Mouse (Mus musculus) forebrain, embryonic 16.5 days (tissue): ENCODE results near the gene Ptgds. TPM values are rescaled to one million over a fixed set of nuclear protein-coding genes. Genes with fewer than 3 reads are reported as not detected.

ENCODE experiments used
- ATAC-seq: fragments of 200-750 bp; cut with Nextera tagmentation; 2 replicates; pipeline ENCODE4 v1.8.0; 2017; ENCODE audit warnings: mild to moderate bottlenecking, moderate library complexity
- H3K27ac ChIP-seq: fragments of 300-500 bp; sonication (generic); 2 replicates; pipeline ENCODE4 v1.5.1; 2014; ENCODE audit warnings: low read length, control low read depth
- H3K27me3 ChIP-seq: fragments of 300-500 bp; sonication (generic); replicated peaks from 2 replicates; pipeline ENCODE4 v1.6.1; 2014; ENCODE audit warnings: low read length; ENCODE audit not compliant: control insufficient read depth, insufficient read depth
- H3K36me3 ChIP-seq: fragments of 300-500 bp; sonication (generic); 2 replicates; pipeline ENCODE4 v1.6.1; 2014; ENCODE audit not compliant: control insufficient read depth, insufficient read depth
- H3K4me1 ChIP-seq: fragments of 300-500 bp; sonication (generic); replicated peaks from 2 replicates; pipeline ENCODE4 v1.6.1; 2014; ENCODE audit warnings: low read length; ENCODE audit not compliant: control insufficient read depth, insufficient read depth
- H3K4me2 ChIP-seq: fragments of 300-500 bp; sonication (generic); 2 replicates; pipeline ENCODE4 v1.6.1; 2014; ENCODE audit warnings: mild to moderate bottlenecking, low read length, control low read depth
- H3K4me3 ChIP-seq: fragments of 300-500 bp; sonication (generic); replicated peaks from 2 replicates; pipeline ENCODE4 v1.5.1; 2014; ENCODE audit warnings: mild to moderate bottlenecking, low read length, control low read depth
- H3K9ac ChIP-seq: fragments of 300-500 bp; sonication (generic); replicated peaks from 2 replicates; pipeline ENCODE4 v1.6.1; 2014; ENCODE audit warnings: low read depth, low read length, control low read depth
- H3K9me3 ChIP-seq: fragments of 300-500 bp; sonication (generic); 2 replicates; pipeline ENCODE4 v1.6.1; 2016; ENCODE audit warnings: low read length; ENCODE audit not compliant: control insufficient read depth
- WGBS: fragments of 180-500 bp; shearing (Covaris S2); extraction: QIAGEN DNeasy Blood & Tissue Kit; methylation state at CpG from one replicate; pipeline ENCODE4 v1.1.7; 2014; 5-methylcytosine and 5-hydroxymethylcytosine counted together
- polyA plus RNA-seq: library from polyadenylated mRNA; unstranded; fragments of >200 nt; fragmentation: Nextera tagmentation; extraction: Ambion mirVana; gene quantifications from 2 replicates; pipeline ENCODE4 v1.2.1, GENCODE M21; 2015

Gene Ptgds
- polyA plus RNA-seq, 1 experiment from 2014 or later, result 212 TPM

GRCm38 (mm10) chr2:25500071-25500575, 30.3 kb upstream of the Ptgds start:
- peaks cover 13% of the 10 kb centered on the region for H3K4me1 ChIP-seq
- WGBS, result 65% methylated on average over 6 of the region's 6 CpGs
- peak overlapping the region; percentile 59 for H3K9ac ChIP-seq
- H3K27me3 ChIP-seq, result no peaks in the 10 kb centered on the region
- H3K4me3 ChIP-seq, result peak overlapping the region; percentile 85
- no peak overlapping the region for H3K27ac ChIP-seq
- peak overlapping the region; percentile 68 for H3K4me2 ChIP-seq
- peaks cover 15% of the 10 kb centered on the region for H3K36me3 ChIP-seq
- H3K9me3 ChIP-seq, result no peaks in the 10 kb centered on the region
- peak; percentile 27 for ATAC-seq

- no peak overlapping the region for H3K27ac ChIP-seq
- H3K4me1 ChIP-seq, result peaks cover 13% of the 10 kb centered on the region
- H3K4me2 ChIP-seq, result no peak overlapping the region
- no peak for ATAC-seq
- WGBS, result 71% methylated on average over 15 of the region's 15 CpGs
- H3K9me3 ChIP-seq, result no peaks in the 10 kb centered on the region
- H3K9ac ChIP-seq, result no peak overlapping the region
- peaks cover 2% of the 10 kb centered on the region; the same call in 1 of the 2 replicates for H3K36me3 ChIP-seq
- H3K27me3 ChIP-seq, result no peaks in the 10 kb centered on the region
- H3K4me3 ChIP-seq, result no peak overlapping the region
Observed at GRCm38 (mm10) chr2:25498622-25499478, 29.0 kb upstream of the Ptgds start.

- no peaks in the 10 kb centered on the region for H3K27me3 ChIP-seq
- no peaks in the 10 kb centered on the region for H3K36me3 ChIP-seq
- no peak for ATAC-seq
- H3K4me3 ChIP-seq, result no peak overlapping the region
- peaks cover 13% of the 10 kb centered on the region for H3K4me1 ChIP-seq
- H3K9ac ChIP-seq, result no peak overlapping the region
- no peak overlapping the region for H3K4me2 ChIP-seq
- WGBS, result 65% methylated on average over 6 of the region's 6 CpGs
- H3K27ac ChIP-seq, result no peak overlapping the region
- H3K9me3 ChIP-seq, result no peaks in the 10 kb centered on the region
Observed at GRCm38 (mm10) chr2:25497846-25498575, 28.2 kb upstream of the Ptgds start.

GRCm38 (mm10) chr2:25496462-25496861, 26.6 kb upstream of the Ptgds start:
- Histone ChIP-seq H3K4me2 (no peak overlapping the region), H3K36me3 (no peaks in the 10 kb centered on the region), H3K27me3 (no peaks in the 10 kb centered on the region), H3K4me1 (peaks cover 6% of the 10 kb centered on the region), H3K9ac (no peak overlapping the region), H3K27ac (no peak overlapping the region), H3K4me3 (no peak overlapping the region), H3K9me3 (no peaks in the 10 kb centered on the region)
- no peak for ATAC-seq
- WGBS, result 45% methylated on average over 4 of the region's 4 CpGs

GRCm38 (mm10) chr2:25493476-25493961, 23.7 kb upstream of the Ptgds start, which contains the start of gene Lcn12:
Lcn12 (minus strand) TSS chr2:25493911.
- no peak for ATAC-seq
- Histone ChIP-seq H3K27ac (no peak within 1 kb of the TSS), H3K4me1 (no peaks in the 10 kb centered on the region), H3K9me3 (no peaks in the 10 kb centered on the region), H3K36me3 (no peaks in the 10 kb centered on the region), H3K27me3 (no peaks in the 10 kb centered on the region), H3K4me2 (no peak within 1 kb of the TSS), H3K4me3 (no peak within 1 kb of the TSS), H3K9ac (no peak within 1 kb of the TSS)
- 87% methylated on average over 5 of the region's 5 CpGs for WGBS

- H3K36me3 ChIP-seq, result no peaks in the 10 kb centered on the region
- no peak overlapping the region for H3K4me3 ChIP-seq
- no peak for ATAC-seq
- no peaks in the 10 kb centered on the region for H3K9me3 ChIP-seq
- no peak overlapping the region for H3K9ac ChIP-seq
- H3K4me1 ChIP-seq, result no peaks in the 10 kb centered on the region
- no peak overlapping the region for H3K4me2 ChIP-seq
- no peak overlapping the region for H3K27ac ChIP-seq
- no peaks in the 10 kb centered on the region for H3K27me3 ChIP-seq
- WGBS, result 79% methylated on average over 5 of the region's 5 CpGs
Observed at GRCm38 (mm10) chr2:25492988-25493387, 23.1 kb upstream of the Ptgds start.

GRCm38 (mm10) chr2:25488671-25489068, 18.8 kb upstream of the Ptgds start:
- Histone ChIP-seq H3K27ac (no peak overlapping the region), H3K4me3 (no peak overlapping the region), H3K4me2 (no peak overlapping the region), H3K27me3 (no peaks in the 10 kb centered on the region), H3K9ac (no peak overlapping the region), H3K4me1 (no peaks in the 10 kb centered on the region), H3K9me3 (no peaks in the 10 kb centered on the region), H3K36me3 (no peaks in the 10 kb centered on the region)
- WGBS, result 87% methylated on average over 7 of the region's 7 CpGs
- no peak for ATAC-seq

- Histone ChIP-seq H3K4me1 (no peaks in the 10 kb centered on the region), H3K27me3 (no peaks in the 10 kb centered on the region), H3K27ac (no peak overlapping the region), H3K4me3 (no peak overlapping the region), H3K4me2 (no peak overlapping the region), H3K36me3 (no peaks in the 10 kb centered on the region), H3K9ac (no peak overlapping the region), H3K9me3 (no peaks in the 10 kb centered on the region)
- 83% methylated on average over 6 of the region's 6 CpGs for WGBS
- ATAC-seq, result no peak
Observed at GRCm38 (mm10) chr2:25487965-25488670, 18.3 kb upstream of the Ptgds start.
